Mouse (Mus musculus): ENCODE results near the gene Msh3.

GRCm38 (mm10) chr13:92365312-92365711 lies 10.5 kb upstream of the Msh3 start:
- no peak for TF ChIP-seq POLR2A (IDR thresholded peaks at IDR 0.05; ENCODE audit: insufficient read depth, low read depth, low read length)
- TF ChIP-seq CTCF (IDR thresholded peaks at IDR 0.05; ENCODE audit: insufficient read depth, low read depth, low read length): no peak
